Mouse (Mus musculus) embryonic facial prominence, embryonic 10.5 days (tissue): ENCODE results near the gene Pitx2. TPM values are rescaled to one million over a fixed set of nuclear protein-coding genes. Genes with fewer than 3 reads are reported as not detected.

ENCODE experiments used
- DNase-seq: peaks from one replicate; pipeline ENCODE4 v3.0.0-alpha.2; 2017; ENCODE audit warnings: low spot score
- H3K27ac ChIP-seq: fragments of 300-500 bp; sonication (generic); replicated peaks from 2 replicates; pipeline ENCODE4 v1.5.1; 2016; ENCODE audit warnings: mild to moderate bottlenecking
- H3K27me3 ChIP-seq: fragments of 300-500 bp; sonication (generic); replicated peaks from 2 replicates; pipeline ENCODE4 v1.6.1; 2016; ENCODE audit warnings: low read depth, mild to moderate bottlenecking; ENCODE audit not compliant: poor library complexity, severe bottlenecking
- H3K36me3 ChIP-seq: fragments of 300-500 bp; sonication (generic); replicated peaks from 2 replicates; pipeline ENCODE4 v1.6.1; 2016; ENCODE audit warnings: mild to moderate bottlenecking, moderate library complexity
- H3K4me1 ChIP-seq: fragments of 300-500 bp; sonication (generic); 2 replicates; pipeline ENCODE4 v1.6.1; 2016
- H3K4me3 ChIP-seq: fragments of 300-500 bp; sonication (generic); 2 replicates; pipeline ENCODE4 v1.5.1; 2016; ENCODE audit warnings: mild to moderate bottlenecking, moderate library complexity
- H3K9me3 ChIP-seq: fragments of 300-500 bp; sonication (generic); 2 replicates; pipeline ENCODE4 v1.6.1; 2016; ENCODE audit warnings: mild to moderate bottlenecking
- WGBS: fragments of 180-500 bp; shearing (Covaris S2); methylation state at CpG from one replicate; pipeline ENCODE4 v1.1.7; 2016; 5-methylcytosine and 5-hydroxymethylcytosine counted together
- polyA plus RNA-seq: library from polyadenylated mRNA; unstranded; fragments of >200 nt; fragmentation: Nextera tagmentation; extraction: Ambion mirVana; gene quantifications from 2 replicates; pipeline ENCODE4 v1.2.1, GENCODE M21; 2016

Gene Pitx2
- polyA plus RNA-seq, 1 experiment from 2014 or later, result 41.4 TPM

DNA sequence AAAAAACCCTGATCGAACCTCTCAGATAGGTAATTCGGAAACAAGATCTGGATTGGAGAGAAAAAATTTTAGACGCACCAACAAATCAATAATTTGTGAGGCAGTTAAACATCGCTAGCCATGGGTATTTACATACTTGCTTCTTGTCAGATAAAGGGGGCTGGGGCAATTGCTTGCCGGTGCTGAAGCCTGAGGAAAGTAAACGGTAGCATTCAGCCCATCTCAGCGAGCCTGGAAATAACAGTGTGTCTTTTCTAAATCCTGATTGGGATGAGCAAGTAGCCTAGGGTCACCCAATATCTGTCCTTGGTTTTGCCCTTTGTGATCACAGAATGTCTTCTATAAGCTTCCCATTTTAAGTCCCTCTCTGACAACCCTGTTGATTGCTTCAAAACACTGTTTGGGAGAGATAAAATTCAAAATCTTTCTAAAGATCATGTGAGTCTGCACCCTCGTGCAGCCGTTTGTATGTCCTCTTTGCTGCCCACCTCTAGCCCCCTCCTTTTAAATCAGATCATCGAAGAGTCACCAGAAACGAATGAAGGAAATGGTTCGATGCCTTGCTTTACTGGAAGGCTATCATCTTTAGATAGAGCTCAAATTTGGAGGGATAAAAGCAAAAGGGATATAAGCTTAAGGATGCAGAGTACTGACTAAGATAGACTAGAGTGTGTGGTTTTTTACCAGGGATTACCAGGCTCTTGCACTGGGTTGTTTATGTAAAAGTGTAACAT is 3.7 kb upstream of the Pitx2 start:
- Histone ChIP-seq H3K36me3 (no peaks in the 10 kb centered on the region), H3K27me3 (peaks cover 98% of the 10 kb centered on the region), H3K4me1 (peaks cover 31% of the 10 kb centered on the region), H3K4me3 (no peak overlapping the region), H3K27ac (no peak overlapping the region), H3K9me3 (no peaks in the 10 kb centered on the region)
- DNase-seq, result no peak
- WGBS, result 4% methylated on average over 12 of the region's 12 CpGs

DNA sequence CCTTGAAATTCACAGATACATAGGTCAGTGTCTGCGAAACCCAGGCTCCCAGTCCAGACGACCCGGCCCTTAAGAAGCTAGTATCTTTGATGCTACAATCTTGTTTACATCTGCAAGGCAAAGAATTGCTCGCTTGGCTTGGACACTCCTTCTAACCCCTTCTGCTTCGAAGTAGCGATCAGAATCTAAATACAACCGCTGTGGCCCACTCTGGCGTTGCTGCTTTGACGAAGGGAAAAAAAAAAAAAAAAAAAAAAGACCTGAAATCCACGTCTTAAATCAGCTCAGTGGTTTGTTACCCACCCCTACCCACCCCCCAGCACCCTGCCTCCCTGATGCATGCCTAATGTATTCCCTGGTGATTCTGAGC is 3.1 kb upstream of the Pitx2 start:
- peak; percentile 25 for DNase-seq
- 0 out of 2 replicates have a peak overlapping the region, but pooled peaks have one; percentile 39 for H3K4me3 ChIP-seq

DNA sequence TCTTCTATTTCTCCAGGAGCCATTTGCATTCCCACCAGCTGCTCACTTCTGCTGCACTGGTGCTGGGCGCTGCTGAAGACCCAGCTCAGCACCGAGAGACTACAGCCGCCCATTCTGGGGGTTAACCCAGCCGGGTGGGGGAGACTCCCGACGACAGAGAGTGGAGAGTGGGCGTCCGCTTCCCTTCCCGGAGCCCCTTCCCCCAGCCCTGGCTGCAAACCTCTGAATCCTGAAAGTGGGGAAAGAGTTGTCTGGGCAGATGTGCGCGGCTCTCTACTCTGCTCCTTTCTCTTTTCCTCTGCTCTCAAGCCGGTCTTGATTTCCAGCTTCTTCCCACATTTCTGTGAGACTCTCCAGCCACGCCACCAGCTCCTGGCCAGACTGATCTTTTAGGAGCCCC is 2.6 kb upstream of the Pitx2 start:
- WGBS, result 1% methylated on average over 13 of the region's 13 CpGs
- peak; percentile 58 for DNase-seq
- Histone ChIP-seq H3K4me3 (peak overlapping the region; percentile 39), H3K27ac (no peak overlapping the region), H3K9me3 (no peaks in the 10 kb centered on the region), H3K36me3 (no peaks in the 10 kb centered on the region), H3K27me3 (peaks cover 98% of the 10 kb centered on the region), H3K4me1 (peaks cover 31% of the 10 kb centered on the region)

More for the DNA sequence above, 3.1 kb upstream of the Pitx2 start:
- Histone ChIP-seq H3K36me3 (no peaks in the 10 kb centered on the region), H3K9me3 (no peaks in the 10 kb centered on the region), H3K4me1 (peaks cover 31% of the 10 kb centered on the region), H3K27me3 (peaks cover 98% of the 10 kb centered on the region), H3K27ac (no peak overlapping the region)
- WGBS, result 2% methylated on average over 10 of the region's 10 CpGs

DNA sequence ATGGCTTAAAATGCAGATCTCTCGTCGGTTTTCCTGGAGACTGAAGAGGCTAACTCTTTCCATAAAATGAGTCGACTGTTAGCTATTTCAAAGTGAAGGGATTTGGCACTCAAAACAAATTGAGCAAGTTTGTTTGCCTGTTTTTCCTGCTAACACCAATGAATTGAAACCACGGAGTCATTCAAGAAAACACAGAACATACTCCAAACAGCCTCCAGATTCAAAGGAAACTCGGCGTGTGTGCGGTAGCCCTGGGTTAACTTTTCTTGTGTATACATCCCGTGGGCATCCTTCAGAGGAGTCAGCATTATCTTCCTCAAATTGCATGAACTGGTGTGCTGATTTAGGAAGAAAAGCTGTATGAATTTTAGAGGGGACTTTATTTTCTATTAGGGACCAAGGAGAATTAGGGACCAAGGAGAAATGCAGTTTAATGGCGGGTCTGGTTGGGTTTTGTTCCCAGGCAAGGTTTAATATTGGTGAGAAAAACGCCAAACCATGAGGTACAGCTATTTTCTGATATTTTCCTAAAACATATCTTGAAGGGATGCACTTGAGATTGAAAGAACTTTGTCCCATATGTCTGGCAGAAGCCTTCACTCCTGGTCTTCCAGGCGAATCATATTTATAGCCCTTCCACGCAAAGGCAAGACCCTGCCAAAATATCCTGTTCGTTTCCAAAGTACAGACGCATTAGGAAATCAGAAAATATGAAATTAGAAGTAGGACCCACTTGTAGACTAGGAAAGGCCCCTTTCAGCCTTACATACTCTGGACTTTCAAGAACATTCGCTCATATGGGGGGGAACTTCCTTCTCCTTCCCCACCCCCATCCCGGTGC is 1.7 kb upstream of the Pitx2 start:
- Histone ChIP-seq H3K4me3 (no peak overlapping the region), H3K9me3 (no peaks in the 10 kb centered on the region), H3K27me3 (peaks cover 98% of the 10 kb centered on the region), H3K4me1 (peaks cover 37% of the 10 kb centered on the region), H3K27ac (no peak overlapping the region), H3K36me3 (no peaks in the 10 kb centered on the region)
- DNase-seq, result peak; percentile 9
- 2% methylated on average over 16 of the region's 16 CpGs for WGBS

DNA sequence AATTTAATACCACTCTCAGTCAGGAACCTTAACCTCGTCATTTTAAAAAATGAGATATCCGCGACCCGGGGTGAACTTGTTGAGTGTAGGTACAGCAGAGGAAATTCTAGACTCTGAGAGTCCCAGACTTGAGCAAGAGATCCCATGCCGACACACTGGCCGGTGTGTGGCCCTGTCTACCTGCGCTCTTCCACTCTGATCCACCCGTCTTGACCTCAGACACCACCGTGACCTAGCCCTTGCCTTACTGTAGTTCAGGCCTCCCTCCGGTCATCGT is 1.1 kb upstream of the Pitx2 start:
- peaks cover 98% of the 10 kb centered on the region for H3K27me3 ChIP-seq
- H3K4me3 ChIP-seq, result peak overlapping the region; percentile 62; the same call in 1 of the 2 replicates
- no peaks in the 10 kb centered on the region for H3K36me3 ChIP-seq
- H3K9me3 ChIP-seq, result no peaks in the 10 kb centered on the region
- H3K4me1 ChIP-seq, result peaks cover 42% of the 10 kb centered on the region
- DNase-seq, result peak; percentile 49
- H3K27ac ChIP-seq, result peak overlapping the region; percentile 84; the same call in 1 of the 2 replicates
- 2% methylated on average over 11 of the region's 11 CpGs for WGBS

DNA sequence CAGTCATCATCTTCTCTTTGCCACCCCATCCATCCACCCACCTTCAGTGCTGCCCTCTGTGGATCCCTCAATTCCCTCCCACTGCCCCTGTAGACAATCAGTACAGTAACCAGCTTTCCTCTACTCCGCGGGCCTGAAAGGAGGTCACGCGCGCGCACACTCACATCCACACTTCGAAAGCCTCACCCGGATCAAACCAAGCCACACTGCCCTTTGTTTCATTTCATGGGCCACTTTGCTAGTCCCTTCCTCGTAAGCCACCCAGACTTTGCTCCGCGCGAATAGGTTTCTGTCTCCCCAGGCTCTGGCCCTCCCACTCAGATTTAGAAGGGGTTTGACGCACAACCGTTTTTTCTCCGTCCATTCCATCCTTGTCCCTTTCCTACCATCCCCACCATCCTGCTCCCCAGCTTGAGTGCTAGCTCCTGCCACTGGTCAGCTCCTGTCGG is 494 bp upstream of the Pitx2 start:
- H3K4me1 ChIP-seq, result peaks cover 48% of the 10 kb centered on the region
- DNase-seq, result no peak
- no peaks in the 10 kb centered on the region for H3K36me3 ChIP-seq
- WGBS, result under 1% methylated on average over 16 of the region's 16 CpGs
- H3K9me3 ChIP-seq, result no peaks in the 10 kb centered on the region
- peaks cover 100% of the 10 kb centered on the region for H3K27me3 ChIP-seq
- peak overlapping the region; percentile 62 for H3K4me3 ChIP-seq
- peak overlapping the region; percentile 84 for H3K27ac ChIP-seq

DNA sequence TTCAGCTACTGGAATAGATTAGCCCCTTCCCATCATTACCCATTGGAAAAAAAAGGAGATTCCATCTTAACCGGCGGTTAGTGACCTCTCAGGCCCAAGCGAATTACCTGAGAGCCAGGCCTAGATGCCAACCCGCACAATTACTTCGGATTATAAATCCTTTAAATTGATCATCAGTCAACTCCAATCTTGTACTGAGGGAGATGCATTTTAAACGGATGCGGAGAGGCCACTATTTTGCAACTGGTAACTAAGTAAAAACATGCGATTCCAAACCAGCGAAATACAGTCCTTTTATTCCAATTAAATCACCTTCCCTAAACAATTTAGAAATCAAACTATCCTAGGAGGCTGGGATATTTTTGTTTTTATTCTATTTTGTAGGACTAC is 818 bp downstream of the Pitx2 start:
- under 1% methylated on average over 9 of the region's 9 CpGs for WGBS
- Histone ChIP-seq H3K36me3 (no peaks in the 10 kb centered on the region), H3K9me3 (no peaks in the 10 kb centered on the region), H3K4me1 (peaks cover 45% of the 10 kb centered on the region), H3K4me3 (peak overlapping the region; percentile 62), H3K27ac (peak overlapping the region; percentile 84), H3K27me3 (peaks cover 100% of the 10 kb centered on the region)
- DNase-seq, result no peak

DNA sequence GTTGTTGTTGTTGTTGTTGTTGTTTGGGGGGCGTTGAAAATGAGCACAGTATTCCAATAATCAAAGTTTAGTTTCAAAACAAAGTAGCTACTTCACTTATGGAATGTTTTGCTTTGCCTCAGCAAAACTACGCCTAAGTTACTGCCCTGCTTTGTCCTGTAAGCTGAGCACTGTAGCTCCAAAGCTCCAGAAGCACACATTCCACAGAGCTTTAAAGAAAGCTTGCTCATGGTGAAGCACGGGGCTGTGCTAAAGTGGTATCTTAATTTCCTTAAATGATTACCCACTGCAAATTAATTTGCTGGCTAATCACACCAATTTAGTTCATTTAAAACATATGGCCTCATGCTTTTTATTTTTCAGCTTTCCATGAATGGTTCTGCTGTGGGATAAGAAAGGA is 1.5 kb downstream of the Pitx2 start:
- peaks cover 45% of the 10 kb centered on the region for H3K4me1 ChIP-seq

DNA sequence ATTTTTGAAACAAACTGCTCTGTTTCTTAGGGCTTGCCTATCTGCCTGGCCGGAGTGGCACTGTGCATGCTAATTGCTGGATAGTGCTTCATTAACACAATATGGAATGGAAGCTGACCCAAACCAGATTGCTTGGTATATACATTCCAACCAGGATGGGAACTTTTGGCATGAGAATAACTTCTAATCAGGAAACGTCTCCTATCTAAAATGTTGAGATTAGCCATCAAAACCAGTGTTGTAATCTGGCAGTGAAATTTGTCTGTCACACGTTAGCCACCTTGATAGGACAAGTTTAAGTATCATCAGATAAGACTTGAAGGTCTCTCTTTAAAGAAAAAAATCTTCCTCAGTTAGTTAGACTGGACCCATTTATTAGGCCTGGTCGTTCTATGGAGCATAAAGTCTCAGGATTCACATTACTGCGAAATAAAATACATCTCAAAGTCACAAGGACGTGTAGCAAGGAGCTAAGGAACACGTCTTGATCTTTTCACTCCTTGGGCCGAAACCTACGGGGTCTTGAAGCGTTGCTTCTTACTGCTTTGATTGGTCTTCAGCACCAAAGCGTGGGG is 2.1 kb downstream of the Pitx2 start:
- H3K27ac ChIP-seq, result no peak overlapping the region
- DNase-seq, result no peak

More for the DNA sequence above, 1.5 kb downstream of the Pitx2 start:
- Histone ChIP-seq H3K9me3 (no peaks in the 10 kb centered on the region), H3K4me3 (peak overlapping the region; percentile 62), H3K36me3 (no peaks in the 10 kb centered on the region), H3K27me3 (peaks cover 100% of the 10 kb centered on the region), H3K27ac (no peak overlapping the region)
- DNase-seq, result no peak
- WGBS, result 2% methylated on average over 3 of the region's 3 CpGs

DNA sequence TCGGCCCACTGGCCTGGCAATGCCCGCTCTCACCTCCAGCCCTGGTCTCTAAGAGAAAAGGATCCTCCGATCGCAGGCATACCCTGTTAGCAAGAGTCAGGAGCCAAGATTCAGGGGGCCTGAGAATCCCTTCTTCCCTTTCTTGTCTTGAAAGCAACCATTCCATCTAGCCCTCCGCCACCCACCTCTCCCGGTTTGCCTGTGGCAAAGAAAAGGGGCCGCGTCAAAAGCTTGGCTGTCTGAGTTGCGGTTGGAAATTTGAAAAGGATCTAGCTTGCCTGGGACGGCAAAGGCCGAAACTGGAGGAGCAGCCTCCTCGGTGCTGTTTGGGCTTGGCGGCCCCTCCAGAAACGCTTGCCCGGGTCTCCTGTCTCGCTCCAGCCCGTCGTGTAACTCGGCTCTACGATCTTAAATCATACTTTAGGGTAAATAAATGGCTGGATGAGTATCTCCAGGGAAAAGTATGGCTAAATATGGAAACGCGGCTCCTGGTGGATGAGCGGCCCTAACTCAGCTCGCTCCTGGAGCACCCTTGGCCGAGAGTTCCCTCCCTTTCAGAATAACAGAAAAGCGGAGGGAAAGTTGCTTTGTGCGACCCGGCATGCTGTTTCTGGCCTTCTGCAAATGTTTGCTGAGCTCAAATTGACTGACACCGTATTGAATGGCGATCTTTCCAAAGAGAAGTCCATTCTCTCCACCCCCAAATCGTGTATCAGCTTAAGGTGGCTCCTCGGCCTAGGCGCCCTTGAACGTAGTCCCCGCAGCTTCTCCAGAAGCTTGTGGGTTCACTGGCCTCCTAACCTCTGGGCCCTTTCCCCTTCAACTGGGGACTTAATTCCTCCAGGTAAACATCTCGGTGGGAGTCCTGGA is 3.4 kb downstream of the Pitx2 start:
- Histone ChIP-seq H3K36me3 (no peaks in the 10 kb centered on the region), H3K4me3 (peak overlapping the region; percentile 62), H3K9me3 (no peaks in the 10 kb centered on the region), H3K27ac (peak overlapping the region; percentile 81), H3K27me3 (peaks cover 99% of the 10 kb centered on the region), H3K4me1 (peaks cover 42% of the 10 kb centered on the region)
- DNase-seq, result peak; percentile 66
- WGBS, result under 1% methylated on average over 36 of the region's 36 CpGs

More for the DNA sequence above, 2.1 kb downstream of the Pitx2 start:
- Histone ChIP-seq H3K36me3 (no peaks in the 10 kb centered on the region), H3K4me1 (peaks cover 45% of the 10 kb centered on the region), H3K4me3 (peak overlapping the region; percentile 62), H3K27me3 (peaks cover 99% of the 10 kb centered on the region), H3K9me3 (no peaks in the 10 kb centered on the region)
- WGBS, result 2% methylated on average over 11 of the region's 11 CpGs

DNA sequence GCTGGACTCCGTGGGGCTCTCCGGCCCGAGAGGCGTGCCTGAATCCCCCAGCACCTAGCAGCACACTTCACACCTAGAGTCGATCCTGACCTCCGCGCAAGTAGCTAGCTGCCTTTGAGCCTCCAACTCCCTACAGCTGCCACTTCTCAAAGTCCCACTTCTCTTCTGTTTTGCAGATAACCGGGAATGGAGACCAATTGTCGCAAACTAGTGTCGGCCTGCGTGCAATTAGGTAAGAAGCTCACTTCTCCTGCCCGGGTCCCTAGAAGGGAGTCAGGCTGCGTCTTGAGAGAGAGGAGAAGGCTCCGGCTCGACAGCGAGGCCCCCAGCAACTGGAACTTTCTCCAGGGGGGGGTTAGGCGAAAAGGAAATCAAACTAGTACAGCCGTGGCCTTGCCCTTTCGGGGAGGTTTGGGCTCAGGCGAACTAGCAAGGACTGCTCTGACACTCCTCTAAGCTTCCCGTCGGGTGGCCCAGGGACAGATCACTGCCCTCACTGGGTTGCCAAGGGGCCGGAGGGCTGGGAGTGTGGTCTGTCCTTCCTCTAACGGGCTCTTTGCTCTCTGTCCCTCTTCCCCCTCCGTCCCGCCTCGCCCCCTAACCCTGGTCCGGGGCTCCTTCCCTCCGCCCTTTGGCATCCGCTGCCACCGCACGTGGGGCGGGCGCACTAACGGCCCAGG is 4.2 kb downstream of the Pitx2 start:
- WGBS, result under 1% methylated on average over 35 of the region's 35 CpGs
- no peaks in the 10 kb centered on the region for H3K36me3 ChIP-seq
- H3K9me3 ChIP-seq, result no peaks in the 10 kb centered on the region
- peaks cover 38% of the 10 kb centered on the region for H3K4me1 ChIP-seq
- peaks cover 99% of the 10 kb centered on the region for H3K27me3 ChIP-seq
- H3K4me3 ChIP-seq, result peak overlapping the region; percentile 62
- peak; percentile 67 for DNase-seq
- peak overlapping the region; percentile 81 for H3K27ac ChIP-seq
